Mouse (Mus musculus) lung, postnatal 0 days (tissue): ENCODE data around the gene Nucb1.

ENCODE experiments used
- CTCF ChIP-seq: IDR thresholded peaks from 2 replicates; pipeline ENCODE4 v1.5.1; 2016; ENCODE audit warnings: antibody characterized with exemption, mild to moderate bottlenecking
- EP300 ChIP-seq: IDR thresholded peaks from 2 replicates; pipeline ENCODE4 v1.6.1; 2016; ENCODE audit warnings: antibody characterized with exemption, mild to moderate bottlenecking, control low read depth

DNA sequence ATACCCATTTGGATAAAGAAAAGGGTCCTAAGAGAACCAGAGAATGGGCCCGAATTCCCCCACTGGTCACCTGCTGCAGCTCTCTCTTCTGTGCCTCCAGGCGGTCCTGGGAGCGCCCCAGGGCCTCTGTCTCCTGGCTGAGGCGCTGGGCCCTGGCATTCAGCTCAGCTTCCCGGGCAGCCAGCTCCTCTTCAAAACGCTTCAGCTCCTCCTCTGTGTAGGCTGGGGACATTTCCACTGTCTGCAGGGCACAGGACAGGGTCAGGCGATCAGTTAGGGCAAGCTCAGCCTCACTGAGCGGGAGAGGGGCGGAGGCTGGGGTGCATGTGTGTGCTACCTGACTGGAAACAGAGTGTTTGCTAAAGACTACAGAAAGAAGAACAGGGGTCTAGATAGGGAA lies 15.7 kb downstream of the Nucb1 start:
- no peak for TF ChIP-seq EP300
- no peak for TF ChIP-seq CTCF
